Mouse (Mus musculus): Measurements from ENCODE around the gene Thsd4.

The Thsd4 gene

GRCm38 (mm10) chr9:60129235-60129991 is 392.4 kb downstream of the Thsd4 start:
- DNase-seq = no peak

DNA sequence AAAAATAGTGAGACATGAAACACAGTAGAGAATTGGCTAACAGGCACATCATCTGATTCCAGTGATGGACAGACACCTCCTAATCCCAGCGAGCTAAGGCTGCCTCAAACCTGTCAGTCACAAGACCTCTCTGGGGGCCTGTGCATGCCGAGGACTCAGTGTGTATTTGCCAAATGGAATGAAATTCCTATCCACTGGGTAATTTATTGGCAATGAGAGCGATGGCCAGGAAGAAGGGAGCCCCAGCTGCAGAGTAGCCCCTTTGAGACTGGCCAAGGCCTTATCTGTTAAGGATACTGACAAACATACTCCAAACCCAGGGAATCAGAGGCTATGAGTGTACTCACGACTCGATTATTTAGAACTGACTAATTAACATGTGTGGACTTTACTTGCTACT is 394.9 kb downstream of the Thsd4 start:
- DNase-seq = no peak

DNA sequence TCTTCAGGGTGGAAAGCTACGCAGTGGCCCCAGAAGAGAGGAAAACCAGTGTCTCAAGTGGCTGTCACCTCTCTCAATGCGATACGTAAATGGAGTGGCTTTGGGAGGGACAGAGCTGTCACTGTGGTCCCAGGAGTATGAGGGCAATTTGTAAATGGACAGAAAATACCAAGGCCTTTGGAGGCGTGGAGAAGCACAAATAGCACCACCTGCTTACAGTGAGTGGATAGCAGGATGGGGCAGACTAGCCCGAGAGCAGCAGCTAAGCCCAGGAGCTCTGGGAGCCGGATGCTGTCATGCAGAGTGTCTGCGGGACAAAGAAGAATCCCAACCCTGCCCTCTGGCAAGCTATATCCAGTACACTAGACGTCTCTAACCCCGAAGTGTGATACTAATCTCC is 397.7 kb downstream of the Thsd4 start:
- no peak for DNase-seq

DNA sequence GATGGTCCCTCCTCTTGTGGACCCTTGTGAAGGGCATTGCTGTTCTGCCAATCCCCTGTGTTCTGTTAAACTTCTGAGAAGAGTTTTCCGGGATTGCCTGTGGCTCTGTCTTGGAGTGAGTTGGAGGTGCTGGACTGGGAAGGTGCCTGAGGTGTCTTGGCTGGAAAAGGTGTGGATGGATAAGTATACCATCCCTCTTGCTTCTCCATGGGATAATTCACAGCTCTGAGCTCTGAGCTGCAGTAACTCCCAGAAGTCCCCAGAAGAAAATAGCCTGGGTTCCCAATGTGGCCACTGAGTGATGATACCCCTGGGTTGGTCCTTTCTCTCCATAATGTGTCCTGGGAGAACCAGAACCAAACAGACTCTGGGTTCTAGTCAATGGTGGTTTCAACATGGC is 398.8 kb downstream of the Thsd4 start:
- DNase-seq = no peak

GRCm38 (mm10) chr9:60119846-60120245 is 402.0 kb downstream of the Thsd4 start:
- no peak for DNase-seq

DNA sequence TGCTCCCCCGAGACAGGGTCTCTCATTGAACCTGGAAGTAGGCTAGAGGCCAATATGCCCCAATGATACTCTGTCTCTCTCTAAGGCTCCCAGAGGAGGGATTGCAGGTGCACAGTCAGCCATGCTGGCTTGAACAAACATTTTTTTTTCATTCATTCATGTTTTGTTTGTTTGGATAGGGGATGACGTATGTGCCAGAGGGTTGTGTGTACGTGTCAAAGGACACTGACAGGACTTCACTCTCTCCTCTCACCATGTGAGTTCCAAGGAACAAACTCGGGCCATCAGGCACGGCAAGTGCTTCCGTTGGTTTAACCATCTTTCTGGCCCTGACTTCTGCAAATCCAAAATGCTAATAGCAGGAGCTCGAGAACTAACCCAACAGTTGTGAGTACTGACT is 404.0 kb downstream of the Thsd4 start:
- no peak for DNase-seq

- DNase-seq = no peak
Measured at GRCm38 (mm10) chr9:60115711-60116247, 406.1 kb downstream of the Thsd4 start.

DNA sequence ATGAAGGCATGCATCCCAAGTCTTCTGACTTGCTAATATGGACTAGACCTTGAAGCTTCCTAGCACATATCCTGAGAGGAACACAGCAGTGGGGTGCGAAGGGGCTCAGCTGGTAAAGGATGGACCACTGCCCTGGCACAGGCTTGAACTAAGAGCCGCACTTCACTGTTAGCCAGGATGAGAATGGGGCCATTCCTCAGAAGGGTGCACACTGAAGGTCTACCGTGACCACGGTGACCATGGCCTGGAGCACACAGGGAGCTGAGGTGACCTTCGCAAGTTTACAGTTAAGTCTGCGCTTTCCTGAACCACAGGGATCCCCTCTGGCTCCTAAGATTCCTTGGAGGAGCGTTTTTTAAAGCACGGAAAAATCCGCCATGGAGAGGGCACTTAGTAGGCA is 406.5 kb downstream of the Thsd4 start:
- DNase-seq = no peak

GRCm38 (mm10) chr9:60110200-60110599 is 411.6 kb downstream of the Thsd4 start:
- DNase-seq = no peak

GRCm38 (mm10) chr9:60106683-60107082 is 415.2 kb downstream of the Thsd4 start:
- DNase-seq = no peak

DNA sequence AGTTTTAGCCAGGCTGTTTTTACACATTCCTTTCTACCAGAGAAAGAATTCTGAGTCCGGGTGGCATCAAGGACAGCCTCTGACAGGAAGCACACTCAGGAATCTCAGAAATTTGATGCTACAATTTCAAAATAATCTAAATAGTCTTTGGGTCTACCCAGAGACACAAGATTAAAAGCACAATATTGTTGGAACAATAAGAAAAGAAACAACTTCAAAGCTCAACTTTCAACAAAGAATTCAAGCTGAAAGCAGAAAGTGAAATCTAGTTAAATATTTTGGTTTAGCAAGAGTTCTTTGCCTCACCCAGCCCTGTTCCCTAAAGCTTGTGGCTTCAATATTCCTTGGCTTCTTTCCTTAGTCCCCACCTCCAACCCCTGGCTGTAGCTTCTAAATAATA is 415.7 kb downstream of the Thsd4 start:
- no peak for DNase-seq

- DNase-seq = no peak
Measured at GRCm38 (mm10) chr9:60094211-60094610, 427.6 kb downstream of the Thsd4 start.

- DNase-seq = no peak
Measured at GRCm38 (mm10) chr9:60092428-60092827, 429.4 kb downstream of the Thsd4 start.

DNA sequence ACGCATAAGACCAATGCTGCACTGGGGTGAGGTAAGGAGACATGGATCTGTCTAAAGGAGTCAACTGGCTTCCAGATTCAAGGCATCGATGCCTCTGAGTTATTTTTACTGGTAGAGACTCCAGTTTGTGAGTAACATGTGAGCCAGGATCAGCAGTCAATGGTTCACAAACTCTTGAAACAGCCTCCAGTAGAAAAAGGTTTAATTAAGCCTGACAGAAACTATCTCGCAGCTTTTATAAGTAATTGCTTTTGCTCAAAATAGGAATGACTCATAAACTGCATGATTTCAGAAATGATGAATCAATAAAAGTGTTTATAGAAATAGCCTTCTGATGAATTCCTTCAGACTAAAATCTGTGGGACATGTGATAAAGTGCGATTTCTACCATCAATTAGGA is 432.4 kb downstream of the Thsd4 start:
- no peak for DNase-seq

- DNase-seq = peak; percentile 32
Measured at GRCm38 (mm10) chr9:60088101-60088500, 433.7 kb downstream of the Thsd4 start.

DNA sequence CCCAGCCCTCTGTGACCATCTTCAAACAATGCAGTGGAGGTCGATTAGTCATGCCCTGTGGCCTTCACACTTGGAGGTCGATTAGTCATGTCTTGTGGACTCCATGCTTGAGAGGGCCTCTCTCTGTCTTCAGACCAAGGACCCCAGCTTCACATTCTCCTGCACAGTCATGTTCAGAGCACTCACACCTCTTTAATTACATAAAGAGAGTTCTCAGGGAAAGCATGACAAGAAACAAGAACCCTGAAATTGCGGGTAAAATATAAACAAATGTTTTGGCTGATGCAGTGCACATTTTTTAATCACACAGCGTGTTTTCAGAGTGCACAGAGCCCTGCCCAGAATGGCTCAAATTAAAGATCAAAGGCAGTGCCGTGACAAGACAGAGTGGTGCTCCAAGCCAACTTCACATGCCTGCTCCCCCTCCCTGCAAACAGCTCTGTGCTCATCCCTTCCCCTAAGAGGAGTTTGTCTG is 439.7 kb downstream of the Thsd4 start:
- DNase-seq = peak; percentile 30

GRCm38 (mm10) chr9:60077761-60078160 is 444.1 kb downstream of the Thsd4 start:
- DNase-seq = peak; percentile 63

DNA sequence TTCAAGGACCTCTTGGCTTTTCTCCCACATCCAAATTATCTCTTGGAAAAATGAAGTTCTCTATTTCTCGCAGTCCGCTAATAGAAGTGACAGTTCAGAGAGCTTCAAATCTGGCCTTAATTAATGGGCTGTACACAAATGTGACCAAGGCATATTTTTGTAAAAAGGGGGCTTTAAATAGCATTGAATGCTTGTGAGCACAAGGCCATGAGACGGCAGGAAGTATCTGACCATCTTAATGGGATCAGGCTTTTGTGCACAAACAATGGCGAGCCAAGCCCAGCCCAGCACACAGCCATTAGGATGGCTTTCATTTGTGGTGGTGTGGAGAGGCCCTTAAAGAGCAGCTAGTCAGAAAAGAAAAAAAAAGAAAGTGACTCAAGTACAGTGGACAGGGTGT is 445.4 kb downstream of the Thsd4 start:
- no peak for DNase-seq

- DNase-seq = no peak
Measured at GRCm38 (mm10) chr9:60071620-60072263, 450.1 kb downstream of the Thsd4 start.

DNA sequence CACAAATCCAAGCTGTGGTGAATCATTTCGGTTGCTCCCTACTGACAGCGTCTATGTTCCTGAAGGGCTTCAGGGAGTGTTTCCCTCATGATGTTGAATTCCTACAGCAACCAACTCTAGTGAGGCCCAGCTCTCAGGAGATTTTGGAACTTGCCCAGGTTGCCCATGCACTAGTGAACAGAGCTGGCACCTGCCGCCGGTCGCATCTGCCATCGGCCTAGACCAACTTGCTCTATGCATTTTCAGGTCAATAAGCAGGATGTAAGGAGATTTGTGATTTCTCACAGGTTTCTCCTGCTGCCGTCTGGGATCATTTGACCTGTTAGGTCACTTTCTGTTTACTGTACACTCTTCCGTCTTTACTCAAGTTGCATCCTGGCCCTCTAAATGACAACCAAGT is 454.6 kb downstream of the Thsd4 start:
- no peak for DNase-seq

DNA sequence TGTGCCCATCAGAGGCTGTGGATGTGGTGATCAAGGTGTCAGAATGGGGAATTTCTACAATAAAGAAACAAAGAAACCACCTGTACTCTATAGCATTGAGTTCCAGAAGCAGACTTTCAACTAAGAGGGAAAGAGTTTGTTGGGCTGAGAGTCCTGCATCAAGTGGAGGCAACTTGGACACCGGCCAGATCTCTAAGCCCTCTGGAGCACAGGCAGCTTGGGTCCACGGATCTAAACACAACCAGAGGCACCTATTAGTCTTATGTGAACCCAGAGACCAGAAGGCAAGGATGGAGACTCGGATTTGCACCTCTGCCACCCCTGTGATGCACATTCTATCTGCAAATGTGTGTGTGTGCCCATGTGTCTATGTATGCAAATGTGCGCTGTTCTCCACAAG is 456.7 kb downstream of the Thsd4 start:
- DNase-seq = no peak

DNA sequence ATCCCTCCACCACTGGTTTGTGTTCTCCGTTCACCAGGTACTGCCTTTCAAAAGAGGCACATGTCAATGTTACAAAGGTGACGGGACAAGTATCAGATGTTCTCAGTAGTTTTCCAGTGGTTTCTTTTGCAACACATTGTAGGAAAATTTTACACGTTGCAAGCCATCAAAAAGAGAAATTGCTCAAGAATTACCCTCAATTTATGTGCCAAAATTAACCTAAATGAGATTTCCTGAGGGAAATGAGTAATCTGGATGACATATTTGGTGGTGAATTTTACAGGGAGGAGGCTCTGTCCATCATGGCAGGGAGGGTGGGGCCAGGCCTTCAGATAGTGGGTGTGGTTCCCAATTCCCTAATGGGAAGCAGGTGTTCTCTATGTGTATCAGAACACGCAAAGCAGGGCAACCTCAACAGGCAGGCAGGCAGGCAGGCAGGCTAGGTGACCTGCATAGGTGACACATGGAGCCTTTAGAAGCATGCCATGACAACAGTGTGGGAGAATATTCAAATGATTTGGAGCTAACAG is 458.6 kb downstream of the Thsd4 start:
- no peak for DNase-seq

- no peak for DNase-seq
Measured at GRCm38 (mm10) chr9:60056131-60056530, 465.7 kb downstream of the Thsd4 start.

- DNase-seq = peak; percentile 8
Measured at GRCm38 (mm10) chr9:60054951-60055350, 466.9 kb downstream of the Thsd4 start.

All from kidney, adult 9 months (tissue).